Mouse (Mus musculus) liver, embryonic 14.5 days (tissue): ENCODE measurements at regions not wholly inside any gene's neighbourhood (a gene's known extent, or its start where the extent isn't known, plus 50 kb on each side); places are given as distances from the start of the nearest gene placed in this dataset.

ENCODE experiments used
- CTCF ChIP-seq: IDR thresholded peaks from 2 replicates; pipeline ENCODE4 v1.5.1; 2016; ENCODE audit warnings: antibody characterized with exemption, low read depth, control low read depth
- EP300 ChIP-seq: IDR thresholded peaks from 2 replicates; pipeline ENCODE4 v1.6.1; 2016; ENCODE audit warnings: antibody characterized with exemption, low read depth

- no peak for TF ChIP-seq CTCF
- no peak for TF ChIP-seq EP300
Measured at GRCm38 (mm10) chr7:65773948-65774347, 83.0 kb downstream of the Tm2d3 start.
